Mouse (Mus musculus) heart, embryonic 11.5 days (tissue): ENCODE measurements at regions not wholly inside any gene's neighbourhood (a gene's known extent, or its start where the extent isn't known, plus 50 kb on each side); places are given as distances from the start of the nearest gene placed in this dataset.

Source experiments
- ATAC-seq: fragments of 200-750 bp; cut with Nextera tagmentation; replicated peaks from 2 replicates; pipeline ENCODE4 v1.8.0; 2017; ENCODE audit warnings: moderate library complexity; ENCODE audit not compliant: insufficient number of reproducible peaks, low FRiP score, low TSS enrichment
- H3K27ac ChIP-seq: fragments of 300-500 bp; sonication (generic); 2 replicates; pipeline ENCODE4 v1.5.1; 2014; ENCODE audit warnings: mild to moderate bottlenecking, low read depth, low read length
- H3K27me3 ChIP-seq: fragments of 300-500 bp; sonication (generic); 2 replicates; pipeline ENCODE4 v1.6.1; 2014; ENCODE audit warnings: mild to moderate bottlenecking, low read length, mixed read lengths; ENCODE audit not compliant: control insufficient read depth, insufficient read depth
- H3K36me3 ChIP-seq: fragments of 300-500 bp; sonication (generic); 2 replicates; pipeline ENCODE4 v1.6.1; 2014; ENCODE audit warnings: mild to moderate bottlenecking, low read length, moderate library complexity, mixed read lengths; ENCODE audit not compliant: control insufficient read depth, insufficient read depth
- H3K4me1 ChIP-seq: fragments of 300-500 bp; sonication (generic); 2 replicates; pipeline ENCODE4 v1.6.1; 2014; ENCODE audit warnings: low read length; ENCODE audit not compliant: control insufficient read depth, insufficient read depth
- H3K4me2 ChIP-seq: fragments of 300-500 bp; sonication (generic); 2 replicates; pipeline ENCODE4 v1.6.1; 2014; ENCODE audit warnings: mild to moderate bottlenecking, moderate library complexity
- H3K4me3 ChIP-seq: fragments of 300-500 bp; sonication (generic); 2 replicates; pipeline ENCODE4 v1.5.1; 2014; ENCODE audit warnings: low read depth, low read length
- H3K9ac ChIP-seq: fragments of 300-500 bp; sonication (generic); 2 replicates; pipeline ENCODE4 v1.6.1; 2014; ENCODE audit warnings: mild to moderate bottlenecking, low read depth, low read length, moderate library complexity
- H3K9me3 ChIP-seq: fragments of 300-500 bp; sonication (generic); replicated peaks from 2 replicates; pipeline ENCODE4 v1.6.1; 2016; ENCODE audit warnings: low read length; ENCODE audit not compliant: control insufficient read depth
- WGBS: fragments of 180-500 bp; shearing (Covaris S2); extraction: QIAGEN DNeasy Blood & Tissue Kit; methylation state at CpG from one replicate; pipeline ENCODE4 v1.1.7; 2014; ENCODE audit not compliant: insufficient replicate concordance; 5-methylcytosine and 5-hydroxymethylcytosine counted together

GRCm38 (mm10) chr3:65478215-65478614 lies 50.0 kb upstream of the Tiparp start:
- no peak for ATAC-seq
- H3K9me3 ChIP-seq, result no peaks in the 10 kb centered on the region
- H3K4me3 ChIP-seq, result no peak overlapping the region
- H3K4me1 ChIP-seq, result peaks cover 10% of the 10 kb centered on the region
- no peak overlapping the region for H3K9ac ChIP-seq
- no peaks in the 10 kb centered on the region for H3K36me3 ChIP-seq
- WGBS, result 80% methylated on average over 6 of the region's 6 CpGs
- no peak overlapping the region for H3K27ac ChIP-seq
- no peaks in the 10 kb centered on the region for H3K27me3 ChIP-seq
- H3K4me2 ChIP-seq, result no peak overlapping the region

- no peak for ATAC-seq
- H3K4me2 ChIP-seq, result no peak overlapping the region
- peaks cover 10% of the 10 kb centered on the region for H3K4me1 ChIP-seq
- no peaks in the 10 kb centered on the region for H3K9me3 ChIP-seq
- H3K36me3 ChIP-seq, result no peaks in the 10 kb centered on the region
- 62% methylated on average over 4 of the region's 4 CpGs for WGBS
- H3K4me3 ChIP-seq, result no peak overlapping the region
- H3K27ac ChIP-seq, result no peak overlapping the region
- no peaks in the 10 kb centered on the region for H3K27me3 ChIP-seq
- H3K9ac ChIP-seq, result no peak overlapping the region
These were observed 51.1 kb upstream of the Tiparp start for GRCm38 (mm10) chr3:65477111-65477510.

GRCm38 (mm10) chr3:65476091-65476953 lies 51.9 kb upstream of the Tiparp start:
- no peak for ATAC-seq
- Histone ChIP-seq H3K4me3 (no peak overlapping the region), H3K4me2 (no peak overlapping the region), H3K9me3 (no peaks in the 10 kb centered on the region), H3K27me3 (no peaks in the 10 kb centered on the region), H3K4me1 (peaks cover 10% of the 10 kb centered on the region), H3K9ac (no peak overlapping the region), H3K36me3 (no peaks in the 10 kb centered on the region), H3K27ac (no peak overlapping the region)
- whole genome bisulfite sequencing, result 88% methylated on average over 19 of the region's 19 CpGs

- WGBS, result 55% methylated on average over 7 of the region's 7 CpGs
- H3K27ac ChIP-seq, result no peak overlapping the region
- no peak overlapping the region for H3K4me3 ChIP-seq
- no peak for ATAC-seq
- no peaks in the 10 kb centered on the region for H3K9me3 ChIP-seq
- H3K36me3 ChIP-seq, result no peaks in the 10 kb centered on the region
- no peaks in the 10 kb centered on the region for H3K27me3 ChIP-seq
- H3K4me1 ChIP-seq, result peaks cover 10% of the 10 kb centered on the region
- no peak overlapping the region for H3K9ac ChIP-seq
- H3K4me2 ChIP-seq, result no peak overlapping the region
These were observed 53.6 kb upstream of the Tiparp start for GRCm38 (mm10) chr3:65474585-65474984.

- H3K36me3 ChIP-seq, result no peaks in the 10 kb centered on the region
- WGBS, result 84% methylated on average over 7 of the region's 7 CpGs
These were observed 56.4 kb upstream of the Tiparp start for GRCm38 (mm10) chr3:65471796-65472195.

GRCm38 (mm10) chr3:65469207-65469606 lies 59.0 kb upstream of the Tiparp start:
- 76% methylated on average over 4 of the region's 4 CpGs for WGBS
- Histone ChIP-seq H3K9ac (no peak overlapping the region), H3K4me2 (no peak overlapping the region), H3K27me3 (no peaks in the 10 kb centered on the region), H3K36me3 (no peaks in the 10 kb centered on the region), H3K4me3 (no peak overlapping the region), H3K9me3 (no peaks in the 10 kb centered on the region), H3K27ac (no peak overlapping the region), H3K4me1 (no peaks in the 10 kb centered on the region)
- ATAC-seq, result no peak

More at GRCm38 (mm10) chr3:65471796-65472195, 56.4 kb upstream of the Tiparp start:
- H3K9me3 ChIP-seq, result no peaks in the 10 kb centered on the region
- no peak overlapping the region for H3K27ac ChIP-seq
- no peak for ATAC-seq
- no peak overlapping the region for H3K4me3 ChIP-seq
- peaks cover 7% of the 10 kb centered on the region for H3K4me1 ChIP-seq
- H3K9ac ChIP-seq, result no peak overlapping the region
- no peaks in the 10 kb centered on the region for H3K27me3 ChIP-seq
- H3K4me2 ChIP-seq, result no peak overlapping the region

GRCm38 (mm10) chr3:65464769-65465168 lies 63.4 kb upstream of the Tiparp start:
- ATAC-seq, result no peak

GRCm38 (mm10) chr3:65460936-65461335 lies 67.3 kb upstream of the Tiparp start:
- H3K4me1 ChIP-seq, result no peaks in the 10 kb centered on the region; the same call in 1 of the 2 replicates
- no peak overlapping the region for H3K9ac ChIP-seq
- H3K36me3 ChIP-seq, result no peaks in the 10 kb centered on the region
- ATAC-seq, result no peak
- 43% methylated on average over 4 of the region's 4 CpGs for WGBS
- H3K4me3 ChIP-seq, result no peak overlapping the region
- no peak overlapping the region for H3K27ac ChIP-seq
- no peak overlapping the region for H3K4me2 ChIP-seq
- no peaks in the 10 kb centered on the region for H3K9me3 ChIP-seq
- H3K27me3 ChIP-seq, result no peaks in the 10 kb centered on the region

More at GRCm38 (mm10) chr3:65464769-65465168, 63.4 kb upstream of the Tiparp start:
- no peaks in the 10 kb centered on the region for H3K36me3 ChIP-seq
- H3K9me3 ChIP-seq, result no peaks in the 10 kb centered on the region
- H3K27ac ChIP-seq, result no peak overlapping the region
- H3K4me2 ChIP-seq, result no peak overlapping the region
- no peak overlapping the region for H3K4me3 ChIP-seq
- no peak overlapping the region for H3K9ac ChIP-seq
- H3K4me1 ChIP-seq, result no peaks in the 10 kb centered on the region
- H3K27me3 ChIP-seq, result no peaks in the 10 kb centered on the region
- 54% methylated on average over 5 of the region's 5 CpGs for WGBS

GRCm38 (mm10) chr3:65459702-65460101 lies 67.3 kb upstream of the Ssr3 start:
- Histone ChIP-seq H3K9ac (no peak overlapping the region), H3K27me3 (no peaks in the 10 kb centered on the region), H3K4me1 (no peaks in the 10 kb centered on the region; the same call in 1 of the 2 replicates), H3K4me2 (no peak overlapping the region), H3K36me3 (no peaks in the 10 kb centered on the region), H3K4me3 (no peak overlapping the region), H3K27ac (no peak overlapping the region), H3K9me3 (no peaks in the 10 kb centered on the region)
- WGBS, result 67% methylated on average over 5 of the region's 5 CpGs
- no peak for ATAC-seq
